Mouse (Mus musculus) embryo, embryonic 9.5 days (tissue): ENCODE results near the gene Olfr575.

Experiments
- DNase-seq: peaks from one replicate; pipeline ENCODE4 v3.0.0-alpha.2; 2017; ENCODE audit errors: extremely low spot score

Olfr575 gene

DNA sequence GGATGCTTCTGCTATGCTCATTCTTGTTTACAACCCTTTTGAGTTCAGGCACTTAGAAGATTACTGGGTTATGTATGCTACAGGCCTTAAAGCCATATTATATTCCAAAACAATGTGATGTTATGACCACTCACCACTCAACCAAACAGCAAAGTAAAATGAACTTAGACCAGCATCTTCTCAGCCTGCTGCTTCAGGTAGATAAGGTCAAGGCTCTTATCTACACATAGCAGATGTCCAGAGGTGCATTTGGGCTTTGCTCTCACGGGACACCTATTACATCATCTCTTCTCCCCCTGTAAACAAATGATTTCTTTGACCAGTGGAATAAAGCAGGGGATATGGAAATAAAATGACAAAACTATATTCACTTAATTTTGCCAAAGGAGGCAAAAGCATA is at the start of gene Olfr575:
Gene Olfr575 (minus strand): TSS at position 183 of the 400 bp plus-strand sequence.
- no peak for DNase-seq

DNA sequence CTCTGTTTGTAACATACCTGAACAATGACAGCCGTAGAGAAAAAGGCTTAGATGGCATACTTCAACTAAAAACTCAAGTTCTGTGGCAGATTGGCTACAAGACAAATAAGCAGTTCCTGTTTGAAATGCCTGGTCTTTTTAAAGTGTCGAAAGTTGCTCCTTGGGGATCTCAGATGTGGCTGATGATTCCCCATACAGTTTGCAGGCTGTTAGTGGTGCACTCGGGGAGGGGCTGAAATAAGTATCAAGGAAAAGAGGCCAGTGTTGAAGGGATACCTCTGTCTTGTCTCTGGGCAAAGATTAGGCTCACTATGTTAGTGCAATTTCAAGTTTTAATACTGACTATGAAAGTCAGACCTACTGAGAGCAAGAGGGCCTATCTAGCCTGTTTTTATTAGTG is 30.6 kb upstream of the Olfr575 start, which contains the start of gene Olfr578:
Gene Olfr578 (minus strand): TSS at position 101 of the 400 bp plus-strand sequence.
- no peak for DNase-seq

- no peak for DNase-seq
These were observed 17.3 kb upstream of the Olfr575 start, which contains the start of gene Olfr577 for GRCm38 (mm10) chr7:102975843-102976242. TSS of gene Olfr577 (minus strand) at chr7:102975943.

GRCm38 (mm10) chr7:102974399-102974798 is 15.8 kb upstream of the Olfr575 start:
- no peak for DNase-seq

DNA sequence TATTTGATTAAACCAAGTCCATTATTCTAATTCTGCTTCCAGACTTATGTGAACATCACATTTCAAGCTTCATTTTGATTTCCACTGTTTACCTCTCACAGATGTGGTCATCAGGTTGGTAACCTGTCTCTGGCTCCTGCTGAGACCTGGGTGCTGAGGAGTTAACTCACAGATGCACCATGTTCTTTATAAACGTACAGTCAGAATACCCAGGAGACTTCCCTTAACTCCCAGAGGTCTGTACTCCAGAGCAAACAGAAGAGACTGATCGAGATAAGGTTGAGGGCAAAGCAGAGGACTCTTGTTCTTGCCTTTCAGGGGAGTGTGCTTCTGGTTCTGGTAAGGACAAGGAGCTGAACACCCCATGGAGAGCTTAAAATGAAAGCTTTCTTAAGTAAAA is 3.8 kb upstream of the Olfr575 start, which contains the start of gene Olfr576:
Gene Olfr576 (plus strand): TSS at position 301 of the 400 bp plus-strand sequence.
- DNase-seq = no peak

- DNase-seq = no peak
These were observed 438 bp downstream of the Olfr575 start for GRCm38 (mm10) chr7:102958137-102958536.

DNA sequence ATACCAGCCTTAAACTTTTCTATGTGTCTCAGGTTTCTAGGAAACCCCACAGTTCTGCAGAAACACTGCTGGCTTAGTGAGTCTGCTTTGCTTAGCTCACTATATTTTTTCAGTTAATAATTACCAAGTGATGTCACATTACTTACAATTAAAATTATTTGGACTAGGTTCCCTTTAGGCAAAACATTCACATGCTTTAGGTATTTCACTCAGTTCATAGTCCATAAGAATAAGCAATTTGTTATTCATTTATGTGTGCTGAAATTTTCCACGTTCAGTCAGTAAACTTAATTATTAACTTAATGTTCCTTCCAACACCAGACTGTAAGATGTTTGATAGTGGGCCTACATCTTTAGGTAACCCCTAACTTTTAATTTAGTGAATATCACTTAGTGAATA is 7.8 kb downstream of the Olfr575 start:
- DNase-seq = no peak

DNA sequence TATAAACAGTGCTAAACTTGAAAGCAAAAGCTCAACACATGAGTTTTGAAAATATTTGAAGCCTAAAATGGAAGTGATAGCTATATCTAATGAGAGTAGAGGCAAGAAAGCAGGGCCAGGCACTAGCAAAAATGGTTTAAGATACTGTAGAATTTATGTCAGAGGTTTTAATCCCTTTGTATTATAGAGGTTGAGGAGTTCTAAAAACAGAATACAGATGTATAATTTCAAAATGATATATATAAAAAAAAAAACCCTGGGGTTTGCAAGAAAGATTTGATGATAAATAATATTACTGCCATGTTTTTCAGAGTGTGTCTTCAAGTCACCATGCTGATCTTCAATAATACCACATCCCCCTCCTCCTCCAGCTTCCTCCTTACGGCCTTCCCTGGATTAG is 10.4 kb downstream of the Olfr575 start, which contains the start of gene Olfr574:
Gene Olfr574 (plus strand): TSS at position 301 of the 400 bp plus-strand sequence.
- no peak for DNase-seq

- DNase-seq = no peak
These were observed 15.2 kb downstream of the Olfr575 start for GRCm38 (mm10) chr7:102943417-102943816.

DNA sequence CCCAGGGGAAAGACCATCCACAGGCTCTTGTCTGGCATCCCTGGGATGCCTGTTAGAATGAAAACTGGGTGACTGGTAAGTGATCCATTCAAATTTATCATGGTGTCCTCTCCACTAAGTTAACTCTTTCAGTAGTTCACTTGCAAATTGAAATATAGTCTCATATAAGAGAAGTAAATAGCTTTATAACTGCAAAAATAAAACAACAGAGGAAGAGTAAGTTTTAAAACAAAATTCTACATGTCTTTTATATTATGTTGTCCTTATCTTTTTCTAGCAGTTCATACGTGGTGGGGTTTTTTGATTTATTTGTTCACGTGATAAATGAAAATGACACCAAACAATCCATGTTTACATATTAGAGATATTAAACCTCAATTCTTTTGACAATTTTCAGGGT is 16.1 kb downstream of the Olfr575 start, which contains the start of gene Olfr573-ps1:
Gene Olfr573-ps1 (minus strand): TSS at position 101 of the 400 bp plus-strand sequence.
- no peak for DNase-seq

DNA sequence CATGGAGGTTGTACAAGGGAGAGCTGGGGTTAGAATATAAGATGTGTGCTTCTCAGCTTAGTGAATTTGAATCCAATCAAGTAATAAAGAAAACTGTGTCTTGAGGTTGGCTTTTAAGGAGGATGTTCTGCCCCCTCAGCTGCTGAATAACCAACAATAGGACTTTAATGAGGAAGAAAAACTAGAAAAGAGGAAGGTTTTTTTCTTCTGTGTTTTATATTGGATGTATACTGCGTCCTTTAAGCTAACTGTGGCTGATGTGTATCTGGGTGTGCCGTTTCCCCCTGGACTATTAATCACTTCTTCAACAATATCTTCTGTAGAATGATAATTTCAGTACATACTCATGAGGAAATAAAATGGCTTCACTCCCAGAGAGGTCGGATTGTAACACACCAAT is 31.5 kb downstream of the Olfr575 start:
- no peak for DNase-seq

GRCm38 (mm10) chr7:102924109-102924508 is 34.5 kb downstream of the Olfr575 start, which contains the start of gene Olfr572:
TSS of gene Olfr572 (plus strand) at chr7:102924409.
- no peak for DNase-seq

- DNase-seq = peak; percentile 54
These were observed 38.9 kb downstream of the Olfr575 start for GRCm38 (mm10) chr7:102919632-102920031.

- no peak for DNase-seq
These were observed 41.3 kb downstream of the Olfr575 start, which contains the start of gene Olfr571 for GRCm38 (mm10) chr7:102917032-102917875. TSS of gene Olfr571 (minus strand) at chr7:102917536.

DNA sequence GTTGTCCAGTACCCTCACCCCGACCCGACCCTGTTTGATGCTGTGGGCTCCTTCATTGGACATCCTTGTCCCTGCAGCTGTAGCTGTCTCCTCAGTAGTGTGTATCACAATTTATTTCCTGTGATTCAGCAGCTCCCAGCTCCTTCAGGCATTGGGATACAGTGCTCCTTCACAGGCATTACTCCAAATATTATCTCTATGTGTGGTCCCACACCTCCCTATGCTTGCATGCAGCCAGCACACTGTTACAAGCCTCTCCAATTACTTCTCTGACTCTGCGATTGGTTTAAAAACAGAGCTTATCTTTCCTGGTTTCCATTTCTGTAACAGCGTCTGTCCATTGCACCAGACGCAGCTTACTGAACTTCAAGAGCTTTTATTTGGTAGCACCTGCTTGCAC is 42.2 kb downstream of the Olfr575 start:
- DNase-seq = no peak

GRCm38 (mm10) chr7:102915261-102915660 is 43.3 kb downstream of the Olfr575 start:
- no peak for DNase-seq
